Mouse (Mus musculus) c-Kit-positive CD71-negative TER-119-negative erythroid progenitor cells, embryonic 14.5 days (primary cell): ENCODE data around the gene Trim24.
"Not testable (repeated sequence)": the region's sequence is repeated elsewhere in the genome, so short reads cannot be mapped to it uniquely, and the experiment has no call there.

ENCODE experiments used
- DNase-seq: peaks from one replicate; pipeline ENCODE4 v3.0.0-alpha.2; 2013; ENCODE audit warnings: low read depth

The Trim24 gene

GRCm38 (mm10) chr6:37870245-37871136, at the start of gene Trim24:
TSS of gene Trim24 (plus strand) at chr6:37870811.
- peak; percentile 92 for DNase-seq

- no peak for DNase-seq
These were observed 49.0 kb upstream of the Trim24 start for GRCm38 (mm10) chr6:37821531-37822051.

- no peak for DNase-seq
These were observed 48.2 kb upstream of the Trim24 start for GRCm38 (mm10) chr6:37822390-37822789.

- DNase-seq = no peak
These were observed 46.9 kb upstream of the Trim24 start for GRCm38 (mm10) chr6:37823731-37824130.

GRCm38 (mm10) chr6:37825331-37826115, 45.1 kb upstream of the Trim24 start:
- DNase-seq = not testable (repeated sequence)

- DNase-seq = no peak
These were observed 41.7 kb upstream of the Trim24 start for GRCm38 (mm10) chr6:37828955-37829354.

GRCm38 (mm10) chr6:37829631-37830030, 41.0 kb upstream of the Trim24 start:
- DNase-seq = no peak

GRCm38 (mm10) chr6:37833691-37834090, 36.9 kb upstream of the Trim24 start:
- DNase-seq = no peak

- DNase-seq = not testable (repeated sequence)
These were observed 33.6 kb upstream of the Trim24 start for GRCm38 (mm10) chr6:37836951-37837565.

GRCm38 (mm10) chr6:37842779-37843605, 27.6 kb upstream of the Trim24 start:
- DNase-seq = no peak

- DNase-seq = no peak
These were observed 26.9 kb upstream of the Trim24 start for GRCm38 (mm10) chr6:37843647-37844273.

GRCm38 (mm10) chr6:37844947-37845346, 25.7 kb upstream of the Trim24 start:
- not testable (repeated sequence) for DNase-seq

- DNase-seq = not testable (repeated sequence)
These were observed 23.1 kb upstream of the Trim24 start for GRCm38 (mm10) chr6:37847531-37847930.

GRCm38 (mm10) chr6:37851352-37851751, 19.3 kb upstream of the Trim24 start:
- DNase-seq = no peak

GRCm38 (mm10) chr6:37853289-37853688, 17.3 kb upstream of the Trim24 start:
- no peak for DNase-seq

GRCm38 (mm10) chr6:37855384-37855783, 15.2 kb upstream of the Trim24 start:
- no peak for DNase-seq

- DNase-seq = not testable (repeated sequence)
These were observed 14.3 kb upstream of the Trim24 start for GRCm38 (mm10) chr6:37856300-37856699.

- DNase-seq = no peak
These were observed 13.3 kb upstream of the Trim24 start for GRCm38 (mm10) chr6:37857196-37857874.

- no peak for DNase-seq
These were observed 12.5 kb upstream of the Trim24 start for GRCm38 (mm10) chr6:37858126-37858525.

- DNase-seq = no peak
These were observed 7.7 kb upstream of the Trim24 start for GRCm38 (mm10) chr6:37862893-37863292.
